Comparison of ENCODE assay signal across 8 mouse cellular contexts in genomic region chr10:105639011-105639451, GRCm38 (mm10).
DNase-seq lines count a peak whose midpoint lies in the region; ATAC-seq lines count a peak whose summit lies in the region.

No protein-coding gene starts in this region.

- peak; percentile 90 for ATAC-seq in frontal cortex, adult (ENCODE audit: low TSS enrichment)

- no peak for DNase-seq in frontal cortex, postnatal 25 days (ENCODE audit: low spot score in 2 of 2)
- peak; percentile 22 for DNase-seq in embryo, embryonic 11.5 days (ENCODE audit: low read depth, low spot score)
- DNase-seq in layer of hippocampus, postnatal 14 days (ENCODE audit: low spot score in 2 of 2): peak; percentile 13 to 44
- peak; percentile 39 for DNase-seq in retina, embryonic 14.5 days (ENCODE audit: low spot score)
- DNase-seq in B cell, adult 2 months: no peak
- no peak for DNase-seq in kidney, postnatal 25 days
- no peak for DNase-seq in urinary bladder, postnatal 14 days (ENCODE audit: low spot score)

Comparison
In these comparisons a context has a peak if more than half of its experiments do, and no peak if none do; other contexts are left out.
1. DNase-seq: peak in embryo, embryonic 11.5 days (single experiment), layer of hippocampus, postnatal 14 days (2 of 2) and retina, embryonic 14.5 days (single experiment); none in frontal cortex, postnatal 25 days (0 of 2), B cell, adult 2 months (0 of 2), kidney, postnatal 25 days (0 of 2) and urinary bladder, postnatal 14 days (single experiment).